Mouse (Mus musculus): ENCODE measurements around the gene Klhdc1. TPM values are rescaled to one million over a fixed set of nuclear protein-coding genes. Genes with fewer than 3 reads are reported as not detected.

Klhdc1 gene
- polyA plus RNA-seq, 1 experiment from 2014 or later: 6.8 TPM

GRCm38 (mm10) chr12:69241405-69241770, 412 bp downstream of the Klhdc1 start:
- H3K27ac ChIP-seq: peak overlapping the region; percentile 81
- no peaks in the 10 kb centered on the region for H3K9me3 ChIP-seq
- H3K9ac ChIP-seq: peak overlapping the region; percentile 79
- no peak for ATAC-seq (ENCODE audit: borderline replicate concordance, extremely low read depth, low FRiP score, low TSS enrichment)
- peak overlapping the region; percentile 67 for H3K4me3 ChIP-seq
- H3K27me3 ChIP-seq: no peaks in the 10 kb centered on the region
- H3K4me1 ChIP-seq: no peaks in the 10 kb centered on the region; the same call in 1 of the 2 replicates
- H3K36me3 ChIP-seq: no peaks in the 10 kb centered on the region
- WGBS: 0% methylated on average over 3 of the region's 3 CpGs
- H3K4me2 ChIP-seq: peak overlapping the region; percentile 74

GRCm38 (mm10) chr12:69241771-69242431, 925 bp downstream of the Klhdc1 start:
- Histone ChIP-seq H3K4me3 (peak overlapping the region; percentile 67), H3K9me3 (no peaks in the 10 kb centered on the region), H3K4me1 (no peaks in the 10 kb centered on the region; the same call in 1 of the 2 replicates), H3K36me3 (no peaks in the 10 kb centered on the region), H3K4me2 (peak overlapping the region; percentile 74), H3K9ac (peak overlapping the region; percentile 79), H3K27me3 (no peaks in the 10 kb centered on the region), H3K27ac (peak overlapping the region; percentile 81)
- under 1% methylated on average over 63 of the region's 64 CpGs for WGBS
- peak; percentile 94 for ATAC-seq (ENCODE audit: borderline replicate concordance, extremely low read depth, low FRiP score, low TSS enrichment)

- Histone ChIP-seq H3K4me3 (no peak overlapping the region), H3K9ac (no peak overlapping the region), H3K4me1 (no peaks in the 10 kb centered on the region), H3K27me3 (no peaks in the 10 kb centered on the region), H3K4me2 (no peak overlapping the region), H3K9me3 (no peaks in the 10 kb centered on the region), H3K27ac (no peak overlapping the region), H3K36me3 (no peaks in the 10 kb centered on the region)
- ATAC-seq (ENCODE audit: borderline replicate concordance, extremely low read depth, low FRiP score, low TSS enrichment): no peak
- 80% methylated on average over 4 of the region's 4 CpGs for WGBS
Measured at GRCm38 (mm10) chr12:69249766-69250165, 8.8 kb downstream of the Klhdc1 start.

DNA sequence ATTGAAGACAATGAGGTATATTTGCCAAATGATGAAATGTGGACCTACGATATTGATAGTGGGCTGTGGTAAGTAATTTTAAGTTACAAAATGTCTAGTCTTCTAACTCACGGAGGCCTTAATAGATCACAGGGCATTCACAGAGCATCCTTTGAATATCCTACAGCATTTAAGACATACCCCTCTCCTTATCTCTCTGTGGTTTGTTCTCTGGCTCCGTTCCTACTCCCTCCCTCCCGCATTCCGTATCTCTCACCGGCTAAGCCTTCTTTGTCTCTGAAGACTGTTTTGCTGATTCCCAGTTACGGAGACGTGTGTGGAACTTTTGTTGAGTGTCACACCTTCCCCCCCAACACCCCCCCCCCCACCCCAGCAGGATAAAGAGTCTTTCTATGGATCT, 9.8 kb downstream of the Klhdc1 start:
- Histone ChIP-seq H3K36me3 (no peaks in the 10 kb centered on the region), H3K27ac (no peak overlapping the region), H3K4me1 (no peaks in the 10 kb centered on the region), H3K27me3 (no peaks in the 10 kb centered on the region), H3K9ac (no peak overlapping the region), H3K4me3 (no peak overlapping the region), H3K4me2 (no peak overlapping the region), H3K9me3 (no peaks in the 10 kb centered on the region)
- no peak for ATAC-seq (ENCODE audit: borderline replicate concordance, extremely low read depth, low FRiP score, low TSS enrichment)
- 47% methylated on average over 8 of the region's 8 CpGs for WGBS

DNA sequence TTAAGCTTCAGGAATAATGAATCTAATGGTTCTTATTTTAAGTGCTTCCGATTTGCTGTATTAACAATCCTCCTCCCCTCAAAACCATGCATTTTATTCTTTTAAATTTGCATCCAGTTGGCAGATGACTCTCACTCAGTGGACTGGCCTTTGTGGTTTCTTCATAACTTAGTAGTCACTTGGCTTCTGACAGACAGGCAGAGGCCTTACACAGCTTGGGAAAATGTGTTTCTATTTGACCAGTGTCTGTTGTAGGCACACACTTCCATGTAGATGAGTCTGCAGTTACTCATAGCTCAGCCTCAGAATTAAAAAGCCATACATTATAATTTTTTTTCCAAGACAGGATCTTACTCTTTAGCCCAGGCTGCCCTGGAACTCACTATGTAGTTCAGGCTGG, 12.8 kb downstream of the Klhdc1 start:
- Histone ChIP-seq H3K4me2 (no peak overlapping the region), H3K4me3 (no peak overlapping the region), H3K9ac (no peak overlapping the region), H3K27ac (no peak overlapping the region), H3K27me3 (no peaks in the 10 kb centered on the region), H3K9me3 (no peaks in the 10 kb centered on the region), H3K4me1 (no peaks in the 10 kb centered on the region), H3K36me3 (no peaks in the 10 kb centered on the region)
- ATAC-seq (ENCODE audit: borderline replicate concordance, extremely low read depth, low FRiP score, low TSS enrichment): no peak
- WGBS: 92% methylated on average over 1 of the region's 1 CpGs

DNA sequence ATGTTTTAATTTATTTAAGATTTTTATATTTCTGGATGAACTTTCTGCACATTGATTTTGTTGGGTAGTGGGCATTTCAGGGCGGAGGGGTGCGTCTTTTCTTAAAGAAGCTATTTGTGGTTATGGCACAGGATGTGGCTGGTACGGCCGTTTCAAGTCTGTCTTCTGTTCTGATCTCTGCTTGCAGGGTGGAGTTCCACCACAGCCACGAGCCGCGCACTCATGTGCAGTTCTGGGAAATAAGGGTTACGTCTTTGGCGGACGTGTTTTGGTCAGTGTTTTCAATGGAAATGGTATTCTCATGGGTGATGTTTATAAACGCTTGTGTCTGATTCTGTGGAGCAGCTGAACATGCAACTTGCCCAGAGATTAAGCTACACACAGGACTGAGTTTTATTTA, 16.9 kb downstream of the Klhdc1 start:
- H3K4me3 ChIP-seq: no peak overlapping the region
- H3K9me3 ChIP-seq: no peaks in the 10 kb centered on the region
- WGBS: 76% methylated on average over 11 of the region's 11 CpGs
- no peak overlapping the region for H3K27ac ChIP-seq
- H3K27me3 ChIP-seq: no peaks in the 10 kb centered on the region
- no peak overlapping the region for H3K9ac ChIP-seq
- no peak for ATAC-seq (ENCODE audit: borderline replicate concordance, extremely low read depth, low FRiP score, low TSS enrichment)
- H3K4me1 ChIP-seq: no peaks in the 10 kb centered on the region
- H3K4me2 ChIP-seq: no peak overlapping the region
- no peaks in the 10 kb centered on the region for H3K36me3 ChIP-seq

- 90% methylated on average over 5 of the region's 5 CpGs for WGBS
- no peaks in the 10 kb centered on the region for H3K9me3 ChIP-seq
- ATAC-seq (ENCODE audit: borderline replicate concordance, extremely low read depth, low FRiP score, low TSS enrichment): no peak
- no peaks in the 10 kb centered on the region for H3K4me1 ChIP-seq
- no peak overlapping the region for H3K4me3 ChIP-seq
- H3K27ac ChIP-seq: no peak overlapping the region
- no peak overlapping the region for H3K9ac ChIP-seq
- H3K36me3 ChIP-seq: no peaks in the 10 kb centered on the region
- no peak overlapping the region for H3K4me2 ChIP-seq
- H3K27me3 ChIP-seq: no peaks in the 10 kb centered on the region
Measured at GRCm38 (mm10) chr12:69262251-69262650, 21.3 kb downstream of the Klhdc1 start.

GRCm38 (mm10) chr12:69265031-69265430, 24.1 kb downstream of the Klhdc1 start:
- Histone ChIP-seq H3K27me3 (no peaks in the 10 kb centered on the region), H3K4me3 (no peak overlapping the region), H3K4me2 (no peak overlapping the region), H3K36me3 (no peaks in the 10 kb centered on the region), H3K9me3 (no peaks in the 10 kb centered on the region), H3K9ac (no peak overlapping the region), H3K4me1 (no peaks in the 10 kb centered on the region), H3K27ac (no peak overlapping the region)
- no peak for ATAC-seq (ENCODE audit: borderline replicate concordance, extremely low read depth, low FRiP score, low TSS enrichment)
- 85% methylated on average over 3 of the region's 3 CpGs for WGBS

- no peak for ATAC-seq (ENCODE audit: borderline replicate concordance, extremely low read depth, low FRiP score, low TSS enrichment)
- Histone ChIP-seq H3K4me2 (no peak overlapping the region), H3K9ac (no peak overlapping the region), H3K4me3 (no peak overlapping the region), H3K4me1 (no peaks in the 10 kb centered on the region), H3K27me3 (no peaks in the 10 kb centered on the region), H3K36me3 (no peaks in the 10 kb centered on the region), H3K9me3 (no peaks in the 10 kb centered on the region), H3K27ac (no peak overlapping the region)
- whole genome bisulfite sequencing: 71% methylated on average over 11 of the region's 11 CpGs
Measured at GRCm38 (mm10) chr12:69267956-69268632, 27.1 kb downstream of the Klhdc1 start.

GRCm38 (mm10) chr12:69268956-69269355, 28.0 kb downstream of the Klhdc1 start:
- 79% methylated on average over 2 of the region's 2 CpGs for WGBS

DNA sequence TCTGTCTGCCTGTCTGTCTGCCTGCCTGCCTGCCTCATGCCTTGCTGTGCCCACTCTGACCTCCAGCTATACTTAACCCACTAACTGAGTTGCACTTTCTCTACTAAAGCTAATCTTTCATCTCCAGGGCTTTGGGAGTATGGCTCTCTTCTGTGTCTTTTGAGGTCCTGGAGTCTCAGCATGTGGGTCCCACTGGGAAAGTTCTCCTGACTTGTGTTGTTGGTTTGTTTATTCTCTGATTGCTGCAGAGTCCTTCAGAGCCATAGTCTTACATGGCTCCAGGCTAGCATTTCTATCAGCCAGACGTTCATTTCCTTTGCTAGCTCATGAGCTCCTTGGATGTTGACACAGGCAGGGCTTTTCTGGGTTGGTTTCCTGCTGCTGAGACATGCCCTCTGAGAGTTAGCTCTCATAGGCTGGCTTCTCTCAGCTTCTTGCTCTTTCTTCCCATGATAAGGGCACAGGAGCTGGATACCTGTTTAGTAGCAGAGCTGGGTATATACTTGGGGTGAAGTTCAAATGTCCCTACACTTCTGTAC, 39.0 kb downstream of the Klhdc1 start:
- Histone ChIP-seq H3K4me3 (no peak overlapping the region), H3K27me3 (no peaks in the 10 kb centered on the region), H3K9ac (no peak overlapping the region), H3K36me3 (no peaks in the 10 kb centered on the region), H3K27ac (no peak overlapping the region), H3K4me2 (no peak overlapping the region), H3K4me1 (no peaks in the 10 kb centered on the region), H3K9me3 (no peaks in the 10 kb centered on the region)
- WGBS: 12% methylated on average over 1 of the region's 1 CpGs
- no peak for ATAC-seq (ENCODE audit: borderline replicate concordance, extremely low read depth, low FRiP score, low TSS enrichment)

More at GRCm38 (mm10) chr12:69268956-69269355, 28.0 kb downstream of the Klhdc1 start:
- no peaks in the 10 kb centered on the region for H3K9me3 ChIP-seq
- H3K4me1 ChIP-seq: no peaks in the 10 kb centered on the region
- no peak overlapping the region for H3K9ac ChIP-seq
- ATAC-seq (ENCODE audit: borderline replicate concordance, extremely low read depth, low FRiP score, low TSS enrichment): no peak
- H3K4me3 ChIP-seq: no peak overlapping the region
- H3K27me3 ChIP-seq: no peaks in the 10 kb centered on the region
- no peak overlapping the region for H3K4me2 ChIP-seq
- H3K27ac ChIP-seq: no peak overlapping the region
- no peaks in the 10 kb centered on the region for H3K36me3 ChIP-seq

DNA sequence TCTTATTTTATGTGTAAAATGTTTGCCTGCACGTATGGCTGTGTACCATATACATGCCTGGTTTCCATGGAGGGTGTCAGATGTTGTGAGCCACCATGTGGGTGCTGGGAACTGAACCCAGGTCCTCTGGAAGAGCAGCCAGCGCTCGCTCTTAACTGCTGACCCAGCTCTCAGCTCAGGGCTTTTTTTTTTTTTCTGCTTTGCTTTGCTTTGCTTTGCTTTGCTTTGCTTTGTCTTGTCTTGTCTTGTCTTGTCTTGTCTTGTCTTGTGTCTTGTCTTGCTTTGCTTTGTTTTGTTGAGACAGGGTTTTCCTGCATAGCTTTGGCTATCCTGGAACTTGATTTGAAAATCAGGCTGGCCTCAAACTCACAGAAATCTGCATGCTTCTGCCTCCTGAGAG, 39.9 kb downstream of the Klhdc1 start:
- Histone ChIP-seq H3K36me3 (no peaks in the 10 kb centered on the region), H3K9ac (no peak overlapping the region), H3K4me1 (no peaks in the 10 kb centered on the region), H3K9me3 (no peaks in the 10 kb centered on the region), H3K4me3 (no peak overlapping the region), H3K27ac (no peak overlapping the region), H3K27me3 (no peaks in the 10 kb centered on the region), H3K4me2 (no peak overlapping the region)
- ATAC-seq (ENCODE audit: borderline replicate concordance, extremely low read depth, low FRiP score, low TSS enrichment): no peak
- 87% methylated on average over 3 of the region's 3 CpGs for WGBS

All from lung, embryonic 15.5 days (tissue).